Mouse (Mus musculus) hematopoietic multipotent progenitor cell, adult 10-12 weeks (in vitro differentiated cells): ENCODE measurements around the gene Trim72. TPM values are rescaled to one million over a fixed set of nuclear protein-coding genes. Genes with fewer than 3 reads are reported as not detected.

ENCODE experiments used
- polyA plus RNA-seq: library from polyadenylated mRNA; stranded (reverse); fragments of >175 nt; gene quantifications from 2 replicates; pipeline ENCODE4 v1.2.3, GENCODE M21; 2012; ENCODE audit warnings: low replicate concordance

Gene Trim72
- 0.35 and 1.2 TPM in 2 replicates for polyA plus RNA-seq

GRCm38 (mm10) chr7:128003688-128004087 lies at the start of gene Trim72:
Gene Trim72 (plus strand): TSS chr7:128003949.

GRCm38 (mm10) chr7:127967004-127967921 lies 36.5 kb upstream of the Trim72 start, which contains the start of gene Fus:
Gene Fus (plus strand): TSS chr7:127967457.

GRCm38 (mm10) chr7:127993341-127993977 lies 10.3 kb upstream of the Trim72 start, which contains the start of gene Pycard:
Gene Pycard (minus strand): TSS chr7:127993867.

Other genes with a start within 250 kb of the Trim72 start
- 46.3 and 124 TPM in 2 replicates for gene Orai3, start 234.1 kb upstream of the Trim72 start, polyA plus RNA-seq
- gene Setd1a, start 227.3 kb upstream of the Trim72 start, polyA plus RNA-seq: 61.8 and 82.0 TPM in 2 replicates
- 7.0 TPM in 1 of 2 replicates, not detected in the other for gene Gm49388, start 218.3 kb upstream of the Trim72 start, polyA plus RNA-seq
- gene Hsd3b7, start 203.3 kb upstream of the Trim72 start, polyA plus RNA-seq: 0.94 and 7.6 TPM in 2 replicates
- 86.0 and 101 TPM in 2 replicates for gene Stx4a, start 179.7 kb upstream of the Trim72 start, polyA plus RNA-seq
- gene Stx1b, start 179.4 kb upstream of the Trim72 start, polyA plus RNA-seq: 0.03 and 0.11 TPM in 2 replicates
- 33.7 and 53.9 TPM in 2 replicates for gene Zfp646, start 127.7 kb upstream of the Trim72 start, polyA plus RNA-seq
- gene Zfp668, start 127.1 kb upstream of the Trim72 start, polyA plus RNA-seq: 25.3 and 26.3 TPM in 2 replicates
- 0.82 and 1.2 TPM in 2 replicates for gene Prss53, start 113.0 kb upstream of the Trim72 start, polyA plus RNA-seq
- not detected in 2 replicates for gene Gm21974, start 108.5 kb upstream of the Trim72 start, polyA plus RNA-seq
- 7.0 and 14.6 TPM in 2 replicates for gene Vkorc1, start 108.3 kb upstream of the Trim72 start, polyA plus RNA-seq
- 76.6 and 120 TPM in 2 replicates for gene Bckdk, start 99.9 kb upstream of the Trim72 start, polyA plus RNA-seq
- gene Kat8, start 91.4 kb upstream of the Trim72 start, polyA plus RNA-seq: 5.5 and 8.5 TPM in 2 replicates
- gene Prss8, start 73.8 kb upstream of the Trim72 start, polyA plus RNA-seq: 0.07 and 0.15 TPM in 2 replicates
- gene Prss36, start 57.2 kb upstream of the Trim72 start, polyA plus RNA-seq: 3.6 and 6.7 TPM in 2 replicates
- gene Fus, start 36.5 kb upstream of the Trim72 start, polyA plus RNA-seq: 277 and 346 TPM in 2 replicates
- gene Pycard, start 10.1 kb upstream of the Trim72 start, polyA plus RNA-seq: 8.6 and 9.0 TPM in 2 replicates
- 16.1 and 24.0 TPM in 2 replicates for gene Itgam, start 58.7 kb downstream of the Trim72 start, polyA plus RNA-seq
- 0.16 and 1.5 TPM in 2 replicates for gene Gm49368, start 58.7 kb downstream of the Trim72 start, polyA plus RNA-seq
- gene Itgax, start 125.6 kb downstream of the Trim72 start, polyA plus RNA-seq: 17.8 and 30.0 TPM in 2 replicates
- 34.3 and 68.9 TPM in 2 replicates for gene Itgad, start 150.4 kb downstream of the Trim72 start, polyA plus RNA-seq
- gene Cox6a2, start 202.4 kb downstream of the Trim72 start, polyA plus RNA-seq: 43.6 and 127 TPM in 2 replicates
- 24.3 and 41.3 TPM in 2 replicates for gene Armc5, start 233.4 kb downstream of the Trim72 start, polyA plus RNA-seq
- gene 9130023H24Rik, start 234.1 kb downstream of the Trim72 start, polyA plus RNA-seq: 1.6 and 2.6 TPM in 2 replicates
- gene Tgfb1i1, start 242.9 kb downstream of the Trim72 start, polyA plus RNA-seq: 2.7 and 4.7 TPM in 2 replicates